Mouse (Mus musculus) heart, embryonic 14.5 days (tissue): ENCODE results near the gene Cdca3. TPM values are rescaled to one million over a fixed set of nuclear protein-coding genes. Genes with fewer than 3 reads are reported as not detected.

Experiments used
- ATAC-seq: fragments of 200-750 bp; cut with Nextera tagmentation; 2 replicates; pipeline ENCODE4 v1.8.0; 2017; ENCODE audit warnings: low read depth, moderate TSS enrichment; ENCODE audit not compliant: insufficient number of reproducible peaks, insufficient read depth, low FRiP score
- H3K27ac ChIP-seq, 2 experiments: fragments of 200-500 bp in 1 of 2; fragments of 300-500 bp in 1 of 2; sonication (generic) in 1 of 2; replicated peaks in 1 of 2; 2 replicates each; pipeline ENCODE4 v1.5.1; 2012 to 2014; ENCODE audit warnings: low read depth in 2 of 2, low read length in 2 of 2, control low read depth in 1 of 2, mild to moderate bottlenecking in 1 of 2, mixed read lengths in 1 of 2; ENCODE audit not compliant: control insufficient read depth in 1 of 2, insufficient read depth in 1 of 2
- H3K27me3 ChIP-seq: fragments of 300-500 bp; sonication (generic); 2 replicates; pipeline ENCODE4 v1.6.1; 2014; ENCODE audit warnings: mild to moderate bottlenecking, low read length, control low read depth; ENCODE audit not compliant: control insufficient read depth, insufficient read depth
- H3K36me3 ChIP-seq: fragments of 300-500 bp; sonication (generic); 2 replicates; pipeline ENCODE4 v1.6.1; 2014; ENCODE audit warnings: mild to moderate bottlenecking, control low read depth, low read length, mixed read lengths; ENCODE audit not compliant: control insufficient read depth, insufficient read depth
- H3K4me1 ChIP-seq, 2 experiments: fragments of 200-500 bp in 1 of 2; fragments of 300-500 bp in 1 of 2; sonication (generic) in 1 of 2; 2 replicates each; pipeline ENCODE4 v1.6.1; 2012 to 2014; ENCODE audit warnings: low read length in 2 of 2, control low read depth in 1 of 2, mixed read lengths in 1 of 2; ENCODE audit not compliant: control insufficient read depth in 2 of 2, insufficient read depth in 2 of 2
- H3K4me2 ChIP-seq: fragments of 300-500 bp; sonication (generic); 2 replicates; pipeline ENCODE4 v1.6.1; 2014; ENCODE audit warnings: mild to moderate bottlenecking, low read length
- H3K4me3 ChIP-seq, 2 experiments: fragments of 200-500 bp in 1 of 2; fragments of 300-500 bp in 1 of 2; sonication (generic) in 1 of 2; 2 replicates each; pipeline ENCODE4 v1.5.1; 2012 to 2014; ENCODE audit warnings: low read length in 2 of 2, mild to moderate bottlenecking in 2 of 2, control low read depth in 1 of 2, low read depth in 1 of 2, moderate library complexity in 1 of 2; ENCODE audit not compliant: control insufficient read depth in 1 of 2, insufficient read depth in 1 of 2
- H3K9ac ChIP-seq: fragments of 300-500 bp; sonication (generic); 2 replicates; pipeline ENCODE4 v1.6.1; 2014; ENCODE audit warnings: mild to moderate bottlenecking, low read length
- H3K9me3 ChIP-seq: fragments of 300-500 bp; sonication (generic); 2 replicates; pipeline ENCODE4 v1.6.1; 2016; ENCODE audit warnings: low read length, control low read depth; ENCODE audit not compliant: control insufficient read depth
- WGBS: fragments of 180-500 bp; shearing (Covaris S2); extraction: QIAGEN DNeasy Blood & Tissue Kit; methylation state at CpG from one replicate; pipeline ENCODE4 v1.1.7; 2014; 5-methylcytosine and 5-hydroxymethylcytosine counted together
- polyA plus RNA-seq: library from polyadenylated mRNA; unstranded; fragments of >200 nt; fragmentation: Nextera tagmentation; extraction: Ambion mirVana; gene quantifications from 2 replicates; pipeline ENCODE4 v1.2.1, GENCODE M21; 2014

Gene Cdca3
- polyA plus RNA-seq, 1 experiment from 2014 or later, result 139 TPM

GRCm38 (mm10) chr6:124881821-124882220 is 52.5 kb downstream of the Cdca3 start:
- ATAC-seq, result no peak
- H3K9ac ChIP-seq, result no peak overlapping the region
- H3K4me2 ChIP-seq, result no peak overlapping the region
- H3K27ac ChIP-seq, result no peak overlapping the region
- H3K4me3 ChIP-seq, result no peak overlapping the region
- no peaks in the 10 kb centered on the region for H3K9me3 ChIP-seq
- peaks cover 2 to 3% of the 10 kb centered on the region in 2 experiments; a peak in 2 of 4 replicates for H3K4me1 ChIP-seq
- WGBS, result 89% methylated on average over 9 of the region's 9 CpGs
- H3K36me3 ChIP-seq, result no peaks in the 10 kb centered on the region
- no peaks in the 10 kb centered on the region for H3K27me3 ChIP-seq

Other genes with a start within 250 kb of the Cdca3 start
- not detected in 2 replicates for gene C1s2, start 193.5 kb upstream of the Cdca3 start, polyA plus RNA-seq
- gene Lpcat3, start 166.5 kb upstream of the Cdca3 start, polyA plus RNA-seq, result 45.0 and 47.7 TPM in 2 replicates
- gene Emg1, start 117.4 kb upstream of the Cdca3 start, polyA plus RNA-seq, result 114 and 117 TPM in 2 replicates
- gene Phb2, start 117.2 kb upstream of the Cdca3 start, polyA plus RNA-seq, result 295 and 326 TPM in 2 replicates
- 4.9 and 8.6 TPM in 2 replicates for gene Ptpn6, start 90.8 kb upstream of the Cdca3 start, polyA plus RNA-seq
- 449 and 503 TPM in 2 replicates for gene Grcc10, start 88.2 kb upstream of the Cdca3 start, polyA plus RNA-seq
- gene Gm45234, start 73.5 kb upstream of the Cdca3 start, polyA plus RNA-seq, result not detected in 2 replicates
- 6.2 and 9.3 TPM in 2 replicates for gene Atn1, start 73.0 kb upstream of the Cdca3 start, polyA plus RNA-seq
- gene Eno2, start 59.9 kb upstream of the Cdca3 start, polyA plus RNA-seq, result 4.2 TPM in 2 replicates
- not detected in 2 replicates for gene Lrrc23, start 49.8 kb upstream of the Cdca3 start, polyA plus RNA-seq
- gene Spsb2, start 20.9 kb upstream of the Cdca3 start, polyA plus RNA-seq, result 4.0 and 5.7 TPM in 2 replicates
- 1,486 and 1,545 TPM in 2 replicates for gene Tpi1, start 15.3 kb upstream of the Cdca3 start, polyA plus RNA-seq
- gene Usp5, start 63 bp upstream of the Cdca3 start, polyA plus RNA-seq, result 78.9 and 85.9 TPM in 2 replicates
- gene Gnb3, start 10.7 kb downstream of the Cdca3 start, polyA plus RNA-seq, result 6.7 and 7.5 TPM in 2 replicates
- gene P3h3, start 28.2 kb downstream of the Cdca3 start, polyA plus RNA-seq, result 18.7 and 20.5 TPM in 2 replicates
- 0.71 and 0.86 TPM in 2 replicates for gene Gpr162, start 34.4 kb downstream of the Cdca3 start, polyA plus RNA-seq
- 0.16 TPM in 1 of 2 replicates, not detected in the other for gene Cd4, start 58.7 kb downstream of the Cdca3 start, polyA plus RNA-seq
- gene Lag3, start 82.2 kb downstream of the Cdca3 start, polyA plus RNA-seq, result 1.00 and 1.1 TPM in 2 replicates
- gene Ptms, start 90.6 kb downstream of the Cdca3 start, polyA plus RNA-seq, result 238 and 251 TPM in 2 replicates
- 364 and 365 TPM in 2 replicates for gene Mlf2, start 101.8 kb downstream of the Cdca3 start, polyA plus RNA-seq
- 128 and 135 TPM in 2 replicates for gene Cops7a, start 136.0 kb downstream of the Cdca3 start, polyA plus RNA-seq
- 0.28 and 0.55 TPM in 2 replicates for gene Pianp, start 167.1 kb downstream of the Cdca3 start, polyA plus RNA-seq
- 6.6 and 7.2 TPM in 2 replicates for gene Zfp384, start 179.6 kb downstream of the Cdca3 start, polyA plus RNA-seq
- 67.1 and 76.1 TPM in 2 replicates for gene Ing4, start 210.2 kb downstream of the Cdca3 start, polyA plus RNA-seq
- gene Acrbp, start 220.1 kb downstream of the Cdca3 start, polyA plus RNA-seq, result 5.4 and 6.5 TPM in 2 replicates
- 0.36 TPM in 1 of 2 replicates, not detected in the other for gene Lpar5, start 238.4 kb downstream of the Cdca3 start, polyA plus RNA-seq